Comparison of ENCODE assay signal across 31 mouse cellular contexts in genomic region chr11:116604097-116604496, GRCm38 (mm10). TPM values are rescaled to one million over a fixed set of nuclear protein-coding genes. Genes with fewer than 3 reads are reported as not detected.
DNase-seq lines count a peak whose midpoint lies in the region; ATAC-seq and TF ChIP-seq lines count a peak whose summit lies in the region.
"Had no signal": no experiment of that assay in that cellular context is flagged by ENCODE, and none has a peak within 500 bp of the region (broad histone marks: within the 10 kb centered on the region; RNA-seq: fewer than 3 reads in every experiment).

No protein-coding gene starts in this region.

- H3K27ac ChIP-seq in kidney, embryonic 15.5 days: no peak overlapping the region
- H3K27ac ChIP-seq: embryonic facial prominence, embryonic 12.5 days; embryonic facial prominence, embryonic 15.5 days; hindbrain, embryonic 13.5 days; intestine, embryonic 15.5 days had no signal

- no peaks in the 10 kb centered on the region for H3K27me3 ChIP-seq in kidney, embryonic 15.5 days
- no peaks in the 10 kb centered on the region for H3K27me3 ChIP-seq in E14TG2a.4 (ENCODE audit: insufficient read depth, low read length)
- H3K27me3 ChIP-seq: embryonic facial prominence, embryonic 12.5 days; embryonic facial prominence, embryonic 15.5 days; hindbrain, embryonic 13.5 days; intestine, embryonic 15.5 days had no signal

- no peak overlapping the region for H3K9ac ChIP-seq in kidney, embryonic 15.5 days
- H3K9ac ChIP-seq: embryonic facial prominence, embryonic 12.5 days; embryonic facial prominence, embryonic 15.5 days; forebrain, postnatal 0 days; hindbrain, embryonic 13.5 days; intestine, embryonic 15.5 days had no signal

- no peak overlapping the region for H3K4me3 ChIP-seq in kidney, embryonic 15.5 days (replicated peaks)
- peak overlapping the region; percentile 68 for H3K4me3 ChIP-seq in E14TG2a.4 (replicated peaks; ENCODE audit: low read length)
- H3K4me3 ChIP-seq: embryonic facial prominence, embryonic 12.5 days; embryonic facial prominence, embryonic 15.5 days; hindbrain, embryonic 10.5 days; hindbrain, embryonic 13.5 days; intestine, embryonic 15.5 days had no signal

- TF ChIP-seq CTCF in E14TG2a.4 (conservative IDR thresholded peaks at IDR 0.05; ENCODE audit: low read length): no peak

- ATAC-seq in kidney, embryonic 15.5 days (replicated peaks; ENCODE audit: low FRiP score): 0 out of 2 replicates have a peak, but pooled peaks have one; percentile 13
- ATAC-seq: CD4-positive, CD25-positive, alpha-beta regulatory T cell, adult 4 months; forebrain, embryonic 14.5 days; forebrain, postnatal 0 days; hindbrain, embryonic 16.5 days; intestine, embryonic 15.5 days had no signal

- no peaks in the 10 kb centered on the region for H3K9me3 ChIP-seq in kidney, embryonic 15.5 days (replicated peaks)
- H3K9me3 ChIP-seq in E14TG2a.4 (ENCODE audit: low read length): no peaks in the 10 kb centered on the region
- H3K9me3 ChIP-seq: embryonic facial prominence, embryonic 12.5 days; embryonic facial prominence, embryonic 15.5 days; hindbrain, embryonic 10.5 days; hindbrain, embryonic 13.5 days; intestine, embryonic 15.5 days had no signal

- peaks cover 63% of the 10 kb centered on the region for H3K36me3 ChIP-seq in kidney, embryonic 15.5 days
- H3K36me3 ChIP-seq in E14TG2a.4 (ENCODE audit: insufficient read depth, low read length): peaks cover 92% of the 10 kb centered on the region
- H3K36me3 ChIP-seq: hindbrain, embryonic 13.5 days had no signal

- 86% methylated on average over 12 of the region's 12 CpGs for WGBS in kidney, embryonic 15.5 days

- no peak for DNase-seq in kidney, adult 18-20 months
- DNase-seq in ES-CJ7 (ENCODE audit: low read depth, low spot score) (peak; percentile 78), ZHBTc4 (ENCODE audit: low read depth, low spot score) (peak; percentile 70)
- no peak for DNase-seq in layer of hippocampus, postnatal 25 days (ENCODE audit: extremely low spot score in 1 of 2, low spot score in 1 of 2)
- DNase-seq: adrenal gland, adult 8-10 months; cerebellum, adult 2 months; cerebellum, adult 9-11 months; cerebellum, postnatal 25 days; forebrain, postnatal 0 days; gastrocnemius, postnatal 25 days; kidney, adult 11 months had no signal

- no peak overlapping the region for H3K4me2 ChIP-seq in kidney, embryonic 15.5 days
- H3K4me2 ChIP-seq: embryonic facial prominence, embryonic 12.5 days; embryonic facial prominence, embryonic 15.5 days; hindbrain, embryonic 13.5 days; intestine, embryonic 15.5 days had no signal

- peaks cover 1% of the 10 kb centered on the region; the same call in 1 of the 2 replicates for H3K4me1 ChIP-seq in kidney, embryonic 15.5 days
- H3K4me1 ChIP-seq in E14TG2a.4 (replicated peaks; ENCODE audit: low read depth, low read length): peaks cover 68% of the 10 kb centered on the region
- H3K4me1 ChIP-seq: embryonic facial prominence, embryonic 12.5 days; embryonic facial prominence, embryonic 15.5 days; intestine, embryonic 15.5 days had no signal

RNA-seq across cellular contexts. Expression of gene Aanat, which starts 17.9 kb away (rescaled TPM):
- polyA plus RNA-seq in kidney, embryonic 15.5 days (2015; fragmentation: Nextera tagmentation; extraction: Ambion mirVana): not detected in 2 replicates
- under 1 TPM; 0.32 to 0.68 TPM for total RNA-seq in layer of hippocampus, postnatal 25 days (2021)
- total RNA-seq: adrenal gland, adult 8-10 months; adrenal gland, postnatal 36 days; common myeloid progenitor, adult 5-6 weeks; gastrocnemius, adult 8-10 months; gastrocnemius, postnatal 25 days; heart, adult 18-20 months; heart, postnatal 25 days; MEL had no signal
- polyA plus RNA-seq: C2C12; CD4-positive, CD25-positive, alpha-beta regulatory T cell, adult 4 months; embryonic facial prominence, embryonic 12.5 days; embryonic facial prominence, embryonic 15.5 days; forebrain, embryonic 11.5 days; gonadal fat pad, adult 2 months; heart, postnatal 0 days; hindbrain, embryonic 10.5 days; intestine, embryonic 15.5 days had no signal

RNA-seq across cellular contexts. Expression of gene Rhbdf2, which starts 22.7 kb away (rescaled TPM):
- 9.5 and 9.8 TPM in 2 replicates for polyA plus RNA-seq in kidney, embryonic 15.5 days (2015; fragmentation: Nextera tagmentation; extraction: Ambion mirVana)
- 1 to 10 TPM; 1.1 to 1.8 TPM for total RNA-seq in layer of hippocampus, postnatal 25 days (2021)

RNA-seq across cellular contexts. Expression of gene Ube2o, which starts 22.9 kb away (rescaled TPM):
- 7.3 and 7.4 TPM in 2 replicates for polyA plus RNA-seq in kidney, embryonic 15.5 days (2015; fragmentation: Nextera tagmentation; extraction: Ambion mirVana)
- 10 to 100 TPM; 97.0 to 97.1 TPM for total RNA-seq in layer of hippocampus, postnatal 25 days (2021)

RNA-seq across cellular contexts. Expression of gene Prcd, which starts 49.2 kb away (rescaled TPM):
- polyA plus RNA-seq in kidney, embryonic 15.5 days (2015; fragmentation: Nextera tagmentation; extraction: Ambion mirVana): 1.1 and 1.6 TPM in 2 replicates
- total RNA-seq in layer of hippocampus, postnatal 25 days (2021): 1 to 10 TPM; 6.4 to 7.0 TPM
- total RNA-seq: common myeloid progenitor, adult 5-6 weeks had no signal
- polyA plus RNA-seq: CD4-positive, CD25-positive, alpha-beta regulatory T cell, adult 4 months had no signal

RNA-seq across cellular contexts. Expression of gene Cygb, which starts 50.0 kb away (rescaled TPM):
- polyA plus RNA-seq in kidney, embryonic 15.5 days (2015; fragmentation: Nextera tagmentation; extraction: Ambion mirVana): 13.7 and 16.0 TPM in 2 replicates
- total RNA-seq in layer of hippocampus, postnatal 25 days (2021): 10 to 100 TPM; 65.7 to 78.3 TPM
- total RNA-seq: common myeloid progenitor, adult 5-6 weeks had no signal
- polyA plus RNA-seq: CD4-positive, CD25-positive, alpha-beta regulatory T cell, adult 4 months had no signal

Comparison
In these comparisons a context has a peak if more than half of its experiments do, and no peak if none do; other contexts are left out.
1. DNase-seq: peak in ES-CJ7 (single experiment) and ZHBTc4 (single experiment); none in kidney, adult 18-20 months (single experiment) and layer of hippocampus, postnatal 25 days (0 of 2).